ENCODE assay signal across 14 mouse cellular contexts in the genomic region with DNA sequence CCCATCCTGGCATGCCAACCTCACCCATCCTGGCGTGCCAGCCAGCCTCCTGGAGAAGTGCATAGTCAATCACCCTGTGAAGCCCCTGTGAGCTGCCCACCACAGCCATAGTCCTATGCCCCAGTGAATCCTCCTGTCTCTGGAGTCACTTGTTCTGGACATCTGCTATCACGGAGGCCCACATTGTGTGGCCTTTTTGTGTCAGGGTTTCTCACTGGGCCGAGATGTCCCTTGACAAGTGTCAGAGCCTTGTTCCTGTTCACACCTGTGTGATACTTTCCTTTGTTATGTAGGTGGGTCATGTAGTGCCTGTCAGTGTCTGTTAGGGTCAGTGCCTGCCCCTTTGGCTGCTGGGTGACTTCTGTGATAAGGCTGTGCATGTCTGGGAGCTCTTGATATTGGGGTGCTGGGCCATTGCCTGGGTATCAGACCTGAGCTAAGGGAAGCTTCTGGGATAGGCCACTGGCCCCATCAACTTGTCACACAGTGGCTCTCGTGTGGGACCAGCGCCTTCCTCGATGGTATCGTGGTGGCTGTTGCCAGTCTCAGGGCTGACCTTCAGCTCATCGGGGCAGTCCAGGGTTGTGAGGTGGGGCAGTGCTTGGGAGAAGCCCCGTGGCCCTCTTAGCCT. TPM values are rescaled to one million over a fixed set of nuclear protein-coding genes. Genes with fewer than 3 reads are reported as not detected.
DNase-seq lines count a peak whose midpoint lies in the region; ATAC-seq lines count a peak whose summit lies in the region.
"Had no signal": no experiment of that assay in that cellular context is flagged by ENCODE, and none has a peak within 500 bp of the region (broad histone marks: within the 10 kb centered on the region; RNA-seq: fewer than 3 reads in every experiment).

No protein-coding gene starts in this region.

- DNase-seq in heart, adult 9 months (ENCODE audit: low spot score in 2 of 2): no peak
- DNase-seq in spleen, adult 12 weeks (ENCODE audit: low spot score): peak; percentile 49
- DNase-seq in spleen, adult 18-20 months: no peak
- DNase-seq in kidney, postnatal 10 days: no peak
- no peak for DNase-seq in natural killer cell, adult 2 months (ENCODE audit: low spot score in 2 of 2)
- DNase-seq: adrenal gland, postnatal 36 days; gastrocnemius, postnatal 14 days; heart, postnatal 14 days; lung, embryonic 14.5 days; right cerebral cortex, postnatal 25 days had no signal

- ATAC-seq in heart, embryonic 13.5 days (ENCODE audit: extremely low read depth, insufficient number of reproducible peaks, low FRiP score, low TSS enrichment): no peak
- peak; percentile 90 for ATAC-seq in liver, embryonic 12.5 days
- ATAC-seq: forebrain, embryonic 16.5 days had no signal

- WGBS in heart, embryonic 13.5 days: 84% methylated on average over 9 of the region's 9 CpGs
- 66% methylated on average over 9 of the region's 9 CpGs for WGBS in liver, embryonic 12.5 days (ENCODE audit: insufficient replicate concordance)

- H3K9me3 ChIP-seq in heart, embryonic 13.5 days: no peaks in the 10 kb centered on the region
- H3K9me3 ChIP-seq in liver, embryonic 12.5 days (replicated peaks): no peaks in the 10 kb centered on the region

- peak overlapping the region; percentile 11; the same call in 1 of the 2 replicates for H3K4me2 ChIP-seq in heart, embryonic 13.5 days
- peak overlapping the region; percentile 70 for H3K4me2 ChIP-seq in liver, embryonic 12.5 days
- H3K4me2 ChIP-seq: lung, embryonic 14.5 days had no signal

- H3K36me3 ChIP-seq in heart, embryonic 13.5 days: peaks cover 96% of the 10 kb centered on the region
- H3K36me3 ChIP-seq in liver, embryonic 12.5 days: peaks cover 100% of the 10 kb centered on the region

- peak overlapping the region; percentile 61; the same call in 1 of the 2 replicates for H3K9ac ChIP-seq in heart, embryonic 13.5 days
- H3K9ac ChIP-seq in liver, embryonic 12.5 days: peak overlapping the region; percentile 63
- H3K9ac ChIP-seq: lung, embryonic 14.5 days had no signal

- no peak overlapping the region for H3K4me3 ChIP-seq in heart, embryonic 13.5 days
- H3K4me3 ChIP-seq in liver, embryonic 12.5 days: peak overlapping the region; percentile 25

- H3K4me1 ChIP-seq in heart, embryonic 13.5 days: peaks cover 36% of the 10 kb centered on the region
- peaks cover 87% of the 10 kb centered on the region for H3K4me1 ChIP-seq in liver, embryonic 12.5 days

- H3K27ac ChIP-seq in heart, embryonic 13.5 days (replicated peaks): no peak overlapping the region
- peak overlapping the region; percentile 87 for H3K27ac ChIP-seq in liver, embryonic 12.5 days
- H3K27ac ChIP-seq: kidney, postnatal 0 days had no signal

- H3K27me3 ChIP-seq in heart, embryonic 13.5 days (replicated peaks): no peaks in the 10 kb centered on the region
- H3K27me3 ChIP-seq in liver, embryonic 12.5 days (replicated peaks): no peaks in the 10 kb centered on the region

RNA-seq across cellular contexts. Expression of gene Stk11, which starts 8.4 kb away (rescaled TPM):
- 12.0 and 13.0 TPM in 2 replicates for polyA plus RNA-seq in heart, embryonic 13.5 days (2015; fragmentation: Nextera tagmentation; extraction: Ambion mirVana)
- polyA plus RNA-seq in liver, embryonic 12.5 days (2016; fragmentation: Nextera tagmentation; extraction: Ambion mirVana): 18.6 and 19.8 TPM in 2 replicates

RNA-seq across cellular contexts. Expression of gene Atp5d, which starts 14.4 kb away (rescaled TPM):
- 808 and 893 TPM in 2 replicates for polyA plus RNA-seq in heart, embryonic 13.5 days (2015; fragmentation: Nextera tagmentation; extraction: Ambion mirVana)
- 393 and 419 TPM in 2 replicates for polyA plus RNA-seq in liver, embryonic 12.5 days (2016; fragmentation: Nextera tagmentation; extraction: Ambion mirVana)

RNA-seq across cellular contexts. Expression of gene Cbarp, which starts 16.6 kb away (rescaled TPM):
- 1.6 and 2.5 TPM in 2 replicates for polyA plus RNA-seq in heart, embryonic 13.5 days (2015; fragmentation: Nextera tagmentation; extraction: Ambion mirVana)
- 0.94 and 0.96 TPM in 2 replicates for polyA plus RNA-seq in liver, embryonic 12.5 days (2016; fragmentation: Nextera tagmentation; extraction: Ambion mirVana)

RNA-seq across cellular contexts. Expression of gene Sbno2, which starts 18.7 kb away (rescaled TPM):
- polyA plus RNA-seq in heart, embryonic 13.5 days (2015; fragmentation: Nextera tagmentation; extraction: Ambion mirVana): 9.1 and 10.1 TPM in 2 replicates
- polyA plus RNA-seq in liver, embryonic 12.5 days (2016; fragmentation: Nextera tagmentation; extraction: Ambion mirVana): 15.0 and 15.4 TPM in 2 replicates

RNA-seq across cellular contexts. Expression of gene Midn, which starts 24.0 kb away (rescaled TPM):
- polyA plus RNA-seq in heart, embryonic 13.5 days (2015; fragmentation: Nextera tagmentation; extraction: Ambion mirVana): 15.6 and 15.7 TPM in 2 replicates
- polyA plus RNA-seq in liver, embryonic 12.5 days (2016; fragmentation: Nextera tagmentation; extraction: Ambion mirVana): 5.7 and 6.3 TPM in 2 replicates
